Mouse (Mus musculus) forebrain, embryonic 15.5 days (tissue): ENCODE results near the gene Gm17622. TPM values are rescaled to one million over a fixed set of nuclear protein-coding genes. Genes with fewer than 3 reads are reported as not detected.

Source experiments
- ATAC-seq: fragments of 200-750 bp; cut with Nextera tagmentation; replicated peaks from 2 replicates; pipeline ENCODE4 v1.8.0; 2017; ENCODE audit warnings: mild to moderate bottlenecking, moderate TSS enrichment, moderate library complexity
- H3K27ac ChIP-seq: fragments of 300-500 bp; sonication (generic); replicated peaks from 2 replicates; pipeline ENCODE4 v1.5.1; 2015; ENCODE audit warnings: mild to moderate bottlenecking, inconsistent platforms
- H3K27me3 ChIP-seq: fragments of 300-500 bp; sonication (generic); 2 replicates; pipeline ENCODE4 v1.6.1; 2015; ENCODE audit warnings: inconsistent platforms
- H3K36me3 ChIP-seq: fragments of 300-500 bp; sonication (generic); 2 replicates; pipeline ENCODE4 v1.6.1; 2015; ENCODE audit warnings: mild to moderate bottlenecking, inconsistent platforms
- H3K4me1 ChIP-seq: fragments of 300-500 bp; sonication (generic); 2 replicates; pipeline ENCODE4 v1.6.1; 2015; ENCODE audit warnings: inconsistent platforms
- H3K4me2 ChIP-seq: fragments of 300-500 bp; sonication (generic); replicated peaks from 2 replicates; pipeline ENCODE4 v1.6.1; 2015; ENCODE audit warnings: mild to moderate bottlenecking, inconsistent platforms
- H3K4me3 ChIP-seq: fragments of 300-500 bp; sonication (generic); 2 replicates; pipeline ENCODE4 v1.5.1; 2015; ENCODE audit warnings: mild to moderate bottlenecking, inconsistent platforms
- H3K9ac ChIP-seq: fragments of 300-500 bp; sonication (generic); replicated peaks from 2 replicates; pipeline ENCODE4 v1.6.1; 2015; ENCODE audit warnings: mild to moderate bottlenecking, inconsistent platforms
- H3K9me3 ChIP-seq: fragments of 300-500 bp; sonication (generic); 2 replicates; pipeline ENCODE4 v1.6.1; 2016; ENCODE audit warnings: inconsistent platforms
- WGBS: fragments of 180-500 bp; shearing (Covaris S2); methylation state at CpG from one replicate; pipeline ENCODE4 v1.1.7; 2015; ENCODE audit warnings: mixed read lengths; 5-methylcytosine and 5-hydroxymethylcytosine counted together
- polyA plus RNA-seq: library from polyadenylated mRNA; unstranded; fragments of >200 nt; fragmentation: Nextera tagmentation; extraction: Ambion mirVana; gene quantifications from 2 replicates; pipeline ENCODE4 v1.2.1, GENCODE M21; 2015

The Gm17622 gene
- polyA plus RNA-seq, 1 experiment from 2014 or later = not detected

DNA sequence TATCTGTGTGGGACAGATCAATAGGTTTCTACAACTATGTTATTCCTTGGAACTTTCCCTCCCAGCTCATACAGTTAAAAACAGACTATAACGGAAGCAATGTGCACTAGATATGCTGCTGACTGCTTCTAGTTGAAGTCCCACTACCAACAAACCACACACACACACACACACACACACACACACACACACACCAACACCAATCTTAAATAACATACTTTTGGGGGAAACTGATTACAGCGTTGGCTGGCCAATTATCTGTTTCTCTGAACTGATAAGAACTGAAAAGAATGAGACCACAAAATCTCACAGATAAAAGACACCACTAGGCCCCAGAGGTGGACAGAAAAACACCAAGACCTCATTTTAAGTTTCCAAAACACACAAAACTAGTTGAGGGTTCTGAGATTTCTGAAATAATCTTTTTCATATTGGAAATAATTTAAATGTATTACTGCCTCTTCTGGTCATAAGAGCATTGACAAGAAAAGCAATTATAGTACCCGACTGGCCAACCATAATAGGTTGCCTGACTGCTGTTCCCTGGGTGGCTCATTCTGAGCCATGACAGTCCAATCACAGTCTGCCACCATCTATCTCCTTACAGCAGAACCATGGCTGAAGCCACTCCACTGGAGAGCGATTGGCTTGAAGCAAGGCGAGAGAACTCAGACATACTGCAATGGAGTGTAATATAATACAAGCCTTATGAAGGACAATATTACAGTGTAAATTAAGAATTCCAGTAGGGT is 46.5 kb downstream of the Gm17622 start:
- H3K9me3 ChIP-seq = no peaks in the 10 kb centered on the region
- no peaks in the 10 kb centered on the region for H3K36me3 ChIP-seq
- peaks cover 6% of the 10 kb centered on the region; the same call in 1 of the 2 replicates for H3K4me1 ChIP-seq
- no peaks in the 10 kb centered on the region for H3K27me3 ChIP-seq
- H3K4me2 ChIP-seq = no peak overlapping the region
- ATAC-seq = no peak
- H3K9ac ChIP-seq = no peak overlapping the region
- WGBS = 88% methylated on average over 5 of the region's 5 CpGs
- H3K27ac ChIP-seq = no peak overlapping the region
- no peak overlapping the region for H3K4me3 ChIP-seq

- no peak overlapping the region for H3K4me3 ChIP-seq
- H3K27ac ChIP-seq = no peak overlapping the region
- no peak overlapping the region for H3K9ac ChIP-seq
- ATAC-seq = no peak
- H3K27me3 ChIP-seq = no peaks in the 10 kb centered on the region
- H3K9me3 ChIP-seq = no peaks in the 10 kb centered on the region
- WGBS = 89% methylated on average over 3 of the region's 3 CpGs
- peaks cover 6% of the 10 kb centered on the region; the same call in 1 of the 2 replicates for H3K4me1 ChIP-seq
- H3K36me3 ChIP-seq = no peaks in the 10 kb centered on the region
- no peak overlapping the region for H3K4me2 ChIP-seq
Observed at GRCm38 (mm10) chr13:96538103-96538502, 47.6 kb downstream of the Gm17622 start.

Other genes with a start within 250 kb of the Gm17622 start
- gene Poc5, start 102.4 kb upstream of the Gm17622 start, polyA plus RNA-seq = 26.2 and 27.1 TPM in 2 replicates
- gene Ankdd1b, start 19.5 kb upstream of the Gm17622 start, polyA plus RNA-seq = not detected in 2 replicates
- gene Polk, start 51.8 kb downstream of the Gm17622 start, polyA plus RNA-seq = 5.5 and 6.3 TPM in 2 replicates
- 7.3 and 7.6 TPM in 2 replicates for gene Col4a3bp, start 51.9 kb downstream of the Gm17622 start, polyA plus RNA-seq
- gene Hmgcr, start 180.2 kb downstream of the Gm17622 start, polyA plus RNA-seq = 170 and 183 TPM in 2 replicates